Mouse (Mus musculus) liver, postnatal 0 days (tissue): ENCODE data around the gene Cdk12.

ENCODE experiments used
- CTCF ChIP-seq: sonication (generic); IDR thresholded peaks from 2 replicates; pipeline ENCODE4 v1.5.1; 2016; ENCODE audit warnings: antibody characterized with exemption, low read depth
- EP300 ChIP-seq: IDR thresholded peaks from 2 replicates; pipeline ENCODE4 v1.6.1; 2016; ENCODE audit warnings: antibody characterized with exemption, low read depth, mild to moderate bottlenecking

DNA sequence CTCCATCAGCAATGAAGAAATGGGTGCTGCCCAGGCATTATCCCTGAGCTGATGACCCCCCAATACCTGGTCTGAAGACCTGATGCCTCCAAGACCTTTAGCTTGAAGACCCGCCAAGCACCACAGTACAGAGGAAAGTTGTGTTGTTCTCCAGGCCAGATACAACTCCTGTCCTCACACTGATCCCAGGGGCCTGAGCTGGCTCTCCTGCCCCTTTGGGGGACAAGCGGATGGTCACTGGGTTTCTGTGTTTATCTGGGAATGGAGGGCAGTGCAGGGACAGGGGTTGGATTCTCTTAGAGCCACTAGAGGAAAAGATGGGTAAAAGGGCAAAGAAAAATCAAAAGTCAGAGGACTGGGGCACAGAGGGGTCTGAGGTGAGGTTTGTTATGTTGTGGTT lies 117.1 kb downstream of the Cdk12 start:
- TF ChIP-seq CTCF, result no peak
- TF ChIP-seq EP300, result no peak
